Mouse (Mus musculus): ENCODE data around the gene Pth. TPM values are rescaled to one million over a fixed set of nuclear protein-coding genes. Genes with fewer than 3 reads are reported as not detected.
A peak's percentile ranks its signal among the peaks of the same experiment; 100 is the strongest.

Pth gene
- polyA plus RNA-seq, 1 experiment = not detected

GRCm38 (mm10) chr7:113372682-113373081 lies 15.7 kb downstream of the Pth start:
- no peaks in the 10 kb centered on the region for H3K27me3 ChIP-seq (ENCODE audit: control insufficient read depth, insufficient read depth, low read length)
- H3K27ac ChIP-seq (ENCODE audit: control insufficient read depth, insufficient read depth, low read depth, low read length) = no peak overlapping the region
- no peak overlapping the region for H3K4me3 ChIP-seq (ENCODE audit: control insufficient read depth, low read depth, low read length)
- H3K36me3 ChIP-seq (ENCODE audit: control insufficient read depth, insufficient read depth, low read length) = no peaks in the 10 kb centered on the region
- no peaks in the 10 kb centered on the region for H3K4me1 ChIP-seq (ENCODE audit: control insufficient read depth, insufficient read depth, low read length)
- no peak for TF ChIP-seq CTCF (IDR thresholded peaks at IDR 0.05; ENCODE audit: control insufficient read depth, insufficient read depth, insufficient replicate concordance, low read depth, low read length)
- no peak for TF ChIP-seq POLR2A (IDR thresholded peaks at IDR 0.05; ENCODE audit: control insufficient read depth, low read depth, low read length)

- TF ChIP-seq CTCF (IDR thresholded peaks at IDR 0.05; ENCODE audit: control insufficient read depth, insufficient read depth, insufficient replicate concordance, low read depth, low read length) = no peak
- TF ChIP-seq POLR2A (IDR thresholded peaks at IDR 0.05; ENCODE audit: control insufficient read depth, low read depth, low read length) = 0 out of 2 replicates have a peak, but pooled peaks have one; percentile 20
- Histone ChIP-seq H3K27ac (ENCODE audit: control insufficient read depth, insufficient read depth, low read depth, low read length) (peak overlapping the region; percentile 95), H3K27me3 (ENCODE audit: control insufficient read depth, insufficient read depth, low read length) (no peaks in the 10 kb centered on the region), H3K4me1 (ENCODE audit: control insufficient read depth, insufficient read depth, low read length) (no peaks in the 10 kb centered on the region), H3K36me3 (ENCODE audit: control insufficient read depth, insufficient read depth, low read length) (no peaks in the 10 kb centered on the region; the same call in 1 of the 2 replicates), H3K4me3 (ENCODE audit: control insufficient read depth, low read depth, low read length) (peak overlapping the region; percentile 95)
Observed at GRCm38 (mm10) chr7:113369620-113370340, 18.6 kb downstream of the Pth start.

DNA sequence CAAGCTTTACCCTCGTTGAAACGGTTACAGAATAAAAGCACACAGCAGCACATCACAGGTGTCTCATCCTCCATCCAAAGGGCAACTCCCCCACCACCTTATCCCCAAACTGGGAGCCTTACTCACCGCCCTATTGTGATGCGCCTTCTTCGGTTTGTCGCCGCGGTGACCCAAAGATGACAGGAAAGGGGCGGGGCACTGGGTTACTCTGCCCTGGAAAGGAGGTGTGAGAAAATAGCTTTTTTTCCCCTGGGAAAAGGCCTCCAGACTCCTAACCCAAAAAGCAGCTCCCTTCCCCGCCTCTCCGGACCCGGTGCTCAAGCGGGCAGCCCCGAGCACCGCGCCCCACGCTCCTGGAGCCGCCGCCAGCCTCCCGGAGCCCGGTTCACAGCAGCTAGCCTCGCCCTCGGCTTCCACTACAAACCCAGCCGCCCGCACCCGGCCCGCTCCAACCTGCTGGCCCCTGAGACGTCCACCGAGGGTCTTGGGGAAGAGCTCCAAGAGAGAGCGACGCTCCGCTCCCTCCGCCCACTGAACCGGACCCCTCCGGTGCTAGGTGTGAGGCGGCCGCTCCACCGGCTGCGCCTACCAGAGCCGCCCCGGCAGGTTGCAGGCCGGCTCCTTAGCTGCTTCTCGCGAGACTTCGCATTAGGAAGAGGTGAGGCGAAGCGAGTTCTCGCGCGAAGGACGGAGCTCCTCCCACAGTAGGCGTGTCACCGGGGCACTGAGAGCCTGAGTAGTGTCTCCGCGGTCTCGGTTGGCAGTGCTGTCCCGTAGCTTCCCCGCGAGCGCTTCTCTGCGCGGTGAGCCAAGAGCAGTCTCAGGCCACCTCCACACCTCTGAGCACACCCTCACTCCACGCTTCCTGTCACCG lies 19.4 kb downstream of the Pth start, which contains the start of gene Btbd10:
Btbd10 (minus strand) TSS at position 647 of the 874 bp plus-strand sequence.
- Histone ChIP-seq H3K36me3 (ENCODE audit: control insufficient read depth, insufficient read depth, low read length) (no peaks in the 10 kb centered on the region; the same call in 1 of the 2 replicates), H3K27me3 (ENCODE audit: control insufficient read depth, insufficient read depth, low read length) (no peaks in the 10 kb centered on the region), H3K4me1 (ENCODE audit: control insufficient read depth, insufficient read depth, low read length) (no peaks in the 10 kb centered on the region), H3K4me3 (ENCODE audit: control insufficient read depth, low read depth, low read length) (peak within 1 kb of the TSS; percentile 95), H3K27ac (ENCODE audit: control insufficient read depth, insufficient read depth, low read depth, low read length) (peak within 1 kb of the TSS; percentile 95)
- TF ChIP-seq POLR2A (IDR thresholded peaks at IDR 0.05; ENCODE audit: control insufficient read depth, low read depth, low read length) (peak; percentile 99), CTCF (IDR thresholded peaks at IDR 0.05; ENCODE audit: control insufficient read depth, insufficient read depth, insufficient replicate concordance, low read depth, low read length) (no peak)

DNA sequence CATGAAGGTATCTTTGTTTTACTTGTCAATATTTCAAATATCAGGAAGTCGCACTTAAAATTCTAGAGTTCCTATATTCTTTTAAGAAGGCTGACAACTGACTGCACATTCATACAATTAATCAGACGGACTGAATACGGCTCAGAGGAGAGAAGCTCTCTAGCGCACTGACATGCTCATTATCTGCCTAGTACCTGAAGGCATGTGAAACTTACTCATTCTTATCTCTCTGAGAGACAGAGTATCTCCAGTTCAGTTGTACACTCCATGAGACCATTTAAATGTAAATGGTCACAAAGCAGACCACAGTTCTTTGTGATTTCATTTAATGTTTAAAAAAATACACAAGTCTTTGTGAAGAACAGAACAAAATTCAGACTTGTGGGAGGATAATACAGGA lies 20.9 kb downstream of the Pth start:
- Histone ChIP-seq H3K4me3 (ENCODE audit: control insufficient read depth, low read depth, low read length) (peak overlapping the region; percentile 72; the same call in 1 of the 2 replicates), H3K27ac (ENCODE audit: control insufficient read depth, insufficient read depth, low read depth, low read length) (no peak overlapping the region), H3K27me3 (ENCODE audit: control insufficient read depth, insufficient read depth, low read length) (no peaks in the 10 kb centered on the region), H3K36me3 (ENCODE audit: control insufficient read depth, insufficient read depth, low read length) (no peaks in the 10 kb centered on the region; the same call in 1 of the 2 replicates), H3K4me1 (ENCODE audit: control insufficient read depth, insufficient read depth, low read length) (no peaks in the 10 kb centered on the region)
- TF ChIP-seq POLR2A (IDR thresholded peaks at IDR 0.05; ENCODE audit: control insufficient read depth, low read depth, low read length) (no peak), CTCF (IDR thresholded peaks at IDR 0.05; ENCODE audit: control insufficient read depth, insufficient read depth, insufficient replicate concordance, low read depth, low read length) (no peak)

- H3K4me1 ChIP-seq (ENCODE audit: control insufficient read depth, insufficient read depth, low read length) = no peaks in the 10 kb centered on the region
- H3K4me3 ChIP-seq (ENCODE audit: control insufficient read depth, low read depth, low read length) = no peak overlapping the region
- TF ChIP-seq CTCF (IDR thresholded peaks at IDR 0.05; ENCODE audit: control insufficient read depth, insufficient read depth, insufficient replicate concordance, low read depth, low read length) = no peak
- TF ChIP-seq POLR2A (IDR thresholded peaks at IDR 0.05; ENCODE audit: control insufficient read depth, low read depth, low read length) = no peak
- H3K27me3 ChIP-seq (ENCODE audit: control insufficient read depth, insufficient read depth, low read length) = no peaks in the 10 kb centered on the region
- no peaks in the 10 kb centered on the region for H3K36me3 ChIP-seq (ENCODE audit: control insufficient read depth, insufficient read depth, low read length)
- no peak overlapping the region for H3K27ac ChIP-seq (ENCODE audit: control insufficient read depth, insufficient read depth, low read depth, low read length)
Observed at GRCm38 (mm10) chr7:113349089-113349488, 39.3 kb downstream of the Pth start.

DNA sequence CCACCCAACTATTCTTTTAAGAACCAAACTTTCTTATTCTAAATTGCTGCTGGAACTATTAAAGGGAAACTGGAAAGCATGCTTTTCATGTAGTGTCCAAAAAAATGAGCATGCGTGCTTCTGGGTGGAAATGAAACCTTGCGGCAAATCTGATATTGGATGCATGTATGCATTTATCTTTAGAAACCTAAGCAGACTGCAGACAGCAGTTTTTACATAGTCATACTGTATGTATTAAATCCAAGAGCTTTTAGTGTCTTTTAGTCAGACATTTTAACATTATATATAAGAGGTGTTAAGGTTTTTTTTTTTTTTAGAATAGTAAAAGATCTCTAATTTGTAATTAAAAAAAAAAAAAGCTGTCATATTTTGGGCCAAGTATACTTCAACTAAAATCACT lies 40.7 kb downstream of the Pth start:
- TF ChIP-seq CTCF (IDR thresholded peaks at IDR 0.05; ENCODE audit: control insufficient read depth, insufficient read depth, insufficient replicate concordance, low read depth, low read length) (no peak), POLR2A (IDR thresholded peaks at IDR 0.05; ENCODE audit: control insufficient read depth, low read depth, low read length) (no peak)
- H3K27ac ChIP-seq (ENCODE audit: control insufficient read depth, insufficient read depth, low read depth, low read length) = no peak overlapping the region
- no peaks in the 10 kb centered on the region for H3K4me1 ChIP-seq (ENCODE audit: control insufficient read depth, insufficient read depth, low read length)
- no peak overlapping the region for H3K4me3 ChIP-seq (ENCODE audit: control insufficient read depth, low read depth, low read length)
- no peaks in the 10 kb centered on the region for H3K27me3 ChIP-seq (ENCODE audit: control insufficient read depth, insufficient read depth, low read length)
- H3K36me3 ChIP-seq (ENCODE audit: control insufficient read depth, insufficient read depth, low read length) = no peaks in the 10 kb centered on the region

DNA sequence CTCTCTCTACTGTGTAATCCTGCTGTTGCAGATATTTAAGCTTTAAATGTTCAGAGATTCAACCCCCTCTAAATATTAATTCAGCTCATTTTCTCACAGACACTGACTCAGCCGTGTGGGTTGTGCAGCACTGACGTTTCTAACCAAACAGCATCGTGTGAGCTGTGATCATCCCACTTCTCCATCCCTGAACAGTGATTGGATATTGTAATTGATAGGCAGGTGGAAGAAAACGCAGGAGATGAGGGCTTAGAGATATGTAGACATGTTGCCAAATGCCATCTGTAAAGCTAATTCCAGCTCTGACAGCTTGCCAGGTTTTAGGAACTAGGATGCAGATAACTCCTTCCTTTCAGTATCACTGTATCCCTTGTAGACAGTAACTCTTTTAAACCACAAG lies 41.1 kb downstream of the Pth start:
- Histone ChIP-seq H3K27me3 (ENCODE audit: control insufficient read depth, insufficient read depth, low read length) (no peaks in the 10 kb centered on the region), H3K4me3 (ENCODE audit: control insufficient read depth, low read depth, low read length) (no peak overlapping the region), H3K4me1 (ENCODE audit: control insufficient read depth, insufficient read depth, low read length) (no peaks in the 10 kb centered on the region), H3K27ac (ENCODE audit: control insufficient read depth, insufficient read depth, low read depth, low read length) (no peak overlapping the region), H3K36me3 (ENCODE audit: control insufficient read depth, insufficient read depth, low read length) (no peaks in the 10 kb centered on the region)
- TF ChIP-seq CTCF (IDR thresholded peaks at IDR 0.05; ENCODE audit: control insufficient read depth, insufficient read depth, insufficient replicate concordance, low read depth, low read length) (no peak), POLR2A (IDR thresholded peaks at IDR 0.05; ENCODE audit: control insufficient read depth, low read depth, low read length) (no peak)

Other genes with a start within 250 kb of the Pth start
- gene Arntl, start 181.1 kb downstream of the Pth start, polyA plus RNA-seq (2012; rRNA removed) = 2.9 and 3.2 TPM in 2 replicates
- gene Btbd10, start 19.2 kb downstream of the Pth start, polyA plus RNA-seq (2012; rRNA removed) = 72.9 and 74.3 TPM in 2 replicates
- gene Far1, start 125.3 kb upstream of the Pth start, polyA plus RNA-seq (2012; rRNA removed) = 14.5 and 17.9 TPM in 2 replicates

All from testis, adult 2 months (tissue).